Mouse (Mus musculus) heart, postnatal 0 days (tissue): ENCODE measurements at regions not wholly inside any gene's neighbourhood (a gene's known extent, or its start where the extent isn't known, plus 50 kb on each side); places are given as distances from the start of the nearest gene placed in this dataset.

Experiments
- CTCF ChIP-seq: IDR thresholded peaks from 2 replicates; pipeline ENCODE4 v1.5.1; 2016; ENCODE audit warnings: antibody characterized with exemption, control low read depth, low read depth
- EP300 ChIP-seq: IDR thresholded peaks from 2 replicates; pipeline ENCODE4 v1.6.1; 2016; ENCODE audit warnings: antibody characterized with exemption, low read depth

GRCm38 (mm10) chr11:44319136-44319535 lies 80.7 kb upstream of the Il12b start:
- TF ChIP-seq CTCF (no peak), EP300 (no peak)
